Mouse (Mus musculus): ENCODE measurements at regions not wholly inside any gene's neighbourhood (a gene's known extent, or its start where the extent isn't known, plus 50 kb on each side); places are given as distances from the start of the nearest gene placed in this dataset.
"Not testable (repeated sequence)": the region's sequence is repeated elsewhere in the genome, so short reads cannot be mapped to it uniquely, and the experiment has no call there.

- ATAC-seq: peak; percentile 88
- H3K9me3 ChIP-seq (ENCODE audit: control insufficient read depth, low read length): no peaks in the 10 kb centered on the region
- H3K4me3 ChIP-seq (ENCODE audit: low read length): no peak overlapping the region
- peak overlapping the region; percentile 69 for H3K27ac ChIP-seq (ENCODE audit: low read depth, low read length)
- H3K27me3 ChIP-seq (replicated peaks; ENCODE audit: control insufficient read depth, insufficient read depth, low read length): no peaks in the 10 kb centered on the region
- H3K36me3 ChIP-seq (ENCODE audit: control insufficient read depth, insufficient read depth, low read length): no peaks in the 10 kb centered on the region
- WGBS: 37% methylated on average over 11 of the region's 11 CpGs
- H3K9ac ChIP-seq (ENCODE audit: low read depth, low read length): no peak overlapping the region
- H3K4me2 ChIP-seq (ENCODE audit: low read length): no peak overlapping the region
- H3K4me1 ChIP-seq (ENCODE audit: control insufficient read depth, insufficient read depth, low read depth, low read length): peaks cover 10% of the 10 kb centered on the region
Observed at GRCm38 (mm10) chr12:45561889-45562288, 487.4 kb upstream of the Stxbp6 start.

GRCm38 (mm10) chr12:45561362-45561761 lies 486.9 kb upstream of the Stxbp6 start:
- no peak overlapping the region for H3K9ac ChIP-seq (ENCODE audit: low read depth, low read length)
- WGBS: 94% methylated on average over 1 of the region's 1 CpGs

GRCm38 (mm10) chr12:45549906-45550305 lies 475.4 kb upstream of the Stxbp6 start:
- H3K27me3 ChIP-seq (replicated peaks; ENCODE audit: control insufficient read depth, insufficient read depth, low read length); H3K4me2 ChIP-seq (ENCODE audit: low read length); H3K9me3 ChIP-seq (ENCODE audit: control insufficient read depth, low read length); H3K4me1 ChIP-seq (ENCODE audit: control insufficient read depth, insufficient read depth, low read depth, low read length); H3K36me3 ChIP-seq (ENCODE audit: control insufficient read depth, insufficient read depth, low read length); H3K9ac ChIP-seq (ENCODE audit: low read depth, low read length); H3K4me3 ChIP-seq (ENCODE audit: low read length); H3K27ac ChIP-seq (ENCODE audit: low read depth, low read length): not testable (repeated sequence)
- 83% methylated on average over 5 of the region's 5 CpGs for WGBS
- ATAC-seq: peak; percentile 40; the same call in 1 of the 2 replicates

More at GRCm38 (mm10) chr12:45561362-45561761, 486.9 kb upstream of the Stxbp6 start:
- no peak overlapping the region for H3K27ac ChIP-seq (ENCODE audit: low read depth, low read length)
- no peak overlapping the region for H3K4me2 ChIP-seq (ENCODE audit: low read length)
- peaks cover 10% of the 10 kb centered on the region for H3K4me1 ChIP-seq (ENCODE audit: control insufficient read depth, insufficient read depth, low read depth, low read length)
- H3K36me3 ChIP-seq (ENCODE audit: control insufficient read depth, insufficient read depth, low read length): no peaks in the 10 kb centered on the region
- H3K9me3 ChIP-seq (ENCODE audit: control insufficient read depth, low read length): no peaks in the 10 kb centered on the region
- no peak for ATAC-seq
- no peak overlapping the region for H3K4me3 ChIP-seq (ENCODE audit: low read length)
- H3K27me3 ChIP-seq (replicated peaks; ENCODE audit: control insufficient read depth, insufficient read depth, low read length): no peaks in the 10 kb centered on the region

- H3K4me1 ChIP-seq (ENCODE audit: control insufficient read depth, insufficient read depth, low read depth, low read length): no peaks in the 10 kb centered on the region
Observed at GRCm38 (mm10) chr12:45519554-45519953, 445.0 kb upstream of the Stxbp6 start.

GRCm38 (mm10) chr12:45514459-45514858 lies 439.9 kb upstream of the Stxbp6 start:
- no peaks in the 10 kb centered on the region for H3K36me3 ChIP-seq (ENCODE audit: control insufficient read depth, insufficient read depth, low read length)
- no peak overlapping the region for H3K27ac ChIP-seq (ENCODE audit: low read depth, low read length)
- H3K4me1 ChIP-seq (ENCODE audit: control insufficient read depth, insufficient read depth, low read depth, low read length): no peaks in the 10 kb centered on the region
- no peak overlapping the region for H3K4me2 ChIP-seq (ENCODE audit: low read length)
- no peaks in the 10 kb centered on the region for H3K9me3 ChIP-seq (ENCODE audit: control insufficient read depth, low read length)
- 59% methylated on average over 3 of the region's 3 CpGs for WGBS
- no peak overlapping the region for H3K9ac ChIP-seq (ENCODE audit: low read depth, low read length)
- no peaks in the 10 kb centered on the region for H3K27me3 ChIP-seq (replicated peaks; ENCODE audit: control insufficient read depth, insufficient read depth, low read length)
- peak; percentile 60; the same call in 1 of the 2 replicates for ATAC-seq
- H3K4me3 ChIP-seq (ENCODE audit: low read length): no peak overlapping the region

More at GRCm38 (mm10) chr12:45519554-45519953, 445.0 kb upstream of the Stxbp6 start:
- Histone ChIP-seq H3K9ac (ENCODE audit: low read depth, low read length) (no peak overlapping the region), H3K27me3 (replicated peaks; ENCODE audit: control insufficient read depth, insufficient read depth, low read length) (no peaks in the 10 kb centered on the region), H3K4me3 (ENCODE audit: low read length) (no peak overlapping the region), H3K36me3 (ENCODE audit: control insufficient read depth, insufficient read depth, low read length) (no peaks in the 10 kb centered on the region), H3K4me2 (ENCODE audit: low read length) (no peak overlapping the region), H3K27ac (ENCODE audit: low read depth, low read length) (no peak overlapping the region), H3K9me3 (ENCODE audit: control insufficient read depth, low read length) (no peaks in the 10 kb centered on the region)
- ATAC-seq: no peak

- no peak for ATAC-seq
- Histone ChIP-seq H3K9ac (ENCODE audit: low read depth, low read length) (no peak overlapping the region), H3K4me3 (ENCODE audit: low read length) (no peak overlapping the region), H3K27ac (ENCODE audit: low read depth, low read length) (no peak overlapping the region), H3K36me3 (ENCODE audit: control insufficient read depth, insufficient read depth, low read length) (no peaks in the 10 kb centered on the region), H3K27me3 (replicated peaks; ENCODE audit: control insufficient read depth, insufficient read depth, low read length) (no peaks in the 10 kb centered on the region), H3K4me2 (ENCODE audit: low read length) (no peak overlapping the region), H3K4me1 (ENCODE audit: control insufficient read depth, insufficient read depth, low read depth, low read length) (peaks cover 2% of the 10 kb centered on the region; the same call in 1 of the 2 replicates), H3K9me3 (ENCODE audit: control insufficient read depth, low read length) (no peaks in the 10 kb centered on the region)
- 49% methylated on average over 7 of the region's 7 CpGs for WGBS
Observed at GRCm38 (mm10) chr12:45507400-45507982, 433.0 kb upstream of the Stxbp6 start.

- no peaks in the 10 kb centered on the region for H3K27me3 ChIP-seq (replicated peaks; ENCODE audit: control insufficient read depth, insufficient read depth, low read length)
- H3K4me1 ChIP-seq (ENCODE audit: control insufficient read depth, insufficient read depth, low read depth, low read length): no peaks in the 10 kb centered on the region
- no peak overlapping the region for H3K9ac ChIP-seq (ENCODE audit: low read depth, low read length)
- H3K9me3 ChIP-seq (ENCODE audit: control insufficient read depth, low read length): no peaks in the 10 kb centered on the region
- 0 out of 2 replicates have a peak overlapping the region, but pooled peaks have one; percentile 11 for H3K4me2 ChIP-seq (ENCODE audit: low read length)
- ATAC-seq: no peak
- no peaks in the 10 kb centered on the region for H3K36me3 ChIP-seq (ENCODE audit: control insufficient read depth, insufficient read depth, low read length)
- no peak overlapping the region for H3K27ac ChIP-seq (ENCODE audit: low read depth, low read length)
- WGBS: 50% methylated on average over 6 of the region's 6 CpGs
- no peak overlapping the region for H3K4me3 ChIP-seq (ENCODE audit: low read length)
Observed at GRCm38 (mm10) chr12:45499834-45500233, 425.3 kb upstream of the Stxbp6 start.

GRCm38 (mm10) chr12:45498230-45498629 lies 423.7 kb upstream of the Stxbp6 start:
- Histone ChIP-seq H3K9ac (ENCODE audit: low read depth, low read length) (no peak overlapping the region), H3K4me1 (ENCODE audit: control insufficient read depth, insufficient read depth, low read depth, low read length) (no peaks in the 10 kb centered on the region), H3K9me3 (ENCODE audit: control insufficient read depth, low read length) (no peaks in the 10 kb centered on the region), H3K4me2 (ENCODE audit: low read length) (no peak overlapping the region), H3K4me3 (ENCODE audit: low read length) (no peak overlapping the region), H3K27me3 (replicated peaks; ENCODE audit: control insufficient read depth, insufficient read depth, low read length) (no peaks in the 10 kb centered on the region), H3K36me3 (ENCODE audit: control insufficient read depth, insufficient read depth, low read length) (no peaks in the 10 kb centered on the region), H3K27ac (ENCODE audit: low read depth, low read length) (no peak overlapping the region)
- ATAC-seq: no peak

GRCm38 (mm10) chr12:45489029-45489428 lies 414.5 kb upstream of the Stxbp6 start:
- 72% methylated on average over 1 of the region's 1 CpGs for WGBS
- Histone ChIP-seq H3K27ac (ENCODE audit: low read depth, low read length) (no peak overlapping the region), H3K4me2 (ENCODE audit: low read length) (no peak overlapping the region), H3K9me3 (ENCODE audit: control insufficient read depth, low read length) (no peaks in the 10 kb centered on the region), H3K4me1 (ENCODE audit: control insufficient read depth, insufficient read depth, low read depth, low read length) (no peaks in the 10 kb centered on the region), H3K36me3 (ENCODE audit: control insufficient read depth, insufficient read depth, low read length) (no peaks in the 10 kb centered on the region), H3K4me3 (ENCODE audit: low read length) (no peak overlapping the region), H3K9ac (ENCODE audit: low read depth, low read length) (no peak overlapping the region), H3K27me3 (replicated peaks; ENCODE audit: control insufficient read depth, insufficient read depth, low read length) (no peaks in the 10 kb centered on the region)
- ATAC-seq: no peak

- H3K27ac ChIP-seq (ENCODE audit: low read depth, low read length): no peak overlapping the region
- no peak overlapping the region for H3K4me3 ChIP-seq (ENCODE audit: low read length)
- no peak overlapping the region for H3K9ac ChIP-seq (ENCODE audit: low read depth, low read length)
- no peak for ATAC-seq
- no peaks in the 10 kb centered on the region for H3K9me3 ChIP-seq (ENCODE audit: control insufficient read depth, low read length)
- no peaks in the 10 kb centered on the region for H3K27me3 ChIP-seq (replicated peaks; ENCODE audit: control insufficient read depth, insufficient read depth, low read length)
- H3K4me2 ChIP-seq (ENCODE audit: low read length): no peak overlapping the region
- no peaks in the 10 kb centered on the region for H3K4me1 ChIP-seq (ENCODE audit: control insufficient read depth, insufficient read depth, low read depth, low read length)
- H3K36me3 ChIP-seq (ENCODE audit: control insufficient read depth, insufficient read depth, low read length): no peaks in the 10 kb centered on the region
Observed at GRCm38 (mm10) chr12:45476881-45477280, 402.4 kb upstream of the Stxbp6 start.
